8 mouse cellular contexts compared by ENCODE assay signal in the genomic region with DNA sequence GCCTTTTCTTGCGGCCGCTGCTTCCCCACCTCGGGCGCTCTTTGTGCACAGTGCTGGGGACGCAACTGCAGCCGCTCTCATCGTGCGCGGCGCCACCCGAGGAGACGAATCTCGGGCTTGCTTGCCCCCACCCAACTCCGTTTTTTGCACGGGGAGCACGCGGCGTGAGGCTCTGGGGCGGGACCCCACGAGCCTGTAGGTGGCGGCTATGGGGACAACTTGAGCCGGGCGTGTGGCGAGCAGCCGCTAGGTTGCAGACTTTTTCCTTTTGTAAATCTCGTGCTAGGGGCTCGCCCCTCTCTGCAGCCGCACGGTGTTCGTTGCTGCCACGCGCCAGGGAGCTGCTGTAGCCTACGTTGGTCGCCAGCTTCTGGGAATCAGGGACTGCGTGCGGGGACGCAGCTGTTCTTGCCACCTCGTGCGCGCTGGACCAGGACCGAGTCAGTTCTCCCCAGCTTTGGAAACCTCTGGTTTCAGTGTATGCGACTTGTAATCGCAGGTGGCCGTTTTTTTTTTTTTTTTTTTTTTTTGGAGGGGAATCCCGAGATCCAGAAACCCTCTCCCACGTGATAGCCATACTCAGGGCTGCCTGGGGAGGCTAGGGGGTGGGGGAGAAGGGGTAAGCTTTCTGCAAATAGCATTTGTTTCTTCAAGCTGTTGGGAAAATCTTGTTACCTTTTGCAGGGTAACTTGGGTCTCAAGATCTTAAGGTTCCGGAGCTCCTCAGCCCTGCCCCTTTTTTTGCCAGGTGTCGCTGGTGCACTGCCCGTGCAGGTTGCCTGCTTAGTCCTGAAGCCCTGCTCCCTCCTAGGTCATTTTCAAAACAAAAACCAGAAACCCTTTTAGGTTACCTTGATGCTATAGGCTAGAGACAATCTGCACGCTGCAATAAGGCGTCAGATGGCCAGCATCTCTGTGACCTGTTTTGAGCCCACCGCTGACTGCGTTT. TPM values are rescaled to one million over a fixed set of nuclear protein-coding genes. Genes with fewer than 3 reads are reported as not detected.
DNase-seq lines count a peak whose midpoint lies in the region; ATAC-seq lines count a peak whose summit lies in the region.

No protein-coding gene starts in this region.

- H3K27ac ChIP-seq in intestine, embryonic 14.5 days (ENCODE audit: low read depth) = peak overlapping the region; percentile 40; the same call in 1 of the 2 replicates
- no peak overlapping the region for H3K27ac ChIP-seq in limb, embryonic 11.5 days (replicated peaks; ENCODE audit: low read depth, low read length)

- no peaks in the 10 kb centered on the region for H3K9me3 ChIP-seq in intestine, embryonic 14.5 days (ENCODE audit: control insufficient read depth, low read length)
- H3K9me3 ChIP-seq in limb, embryonic 11.5 days (ENCODE audit: control insufficient read depth, low read length) = no peaks in the 10 kb centered on the region

- WGBS in intestine, embryonic 14.5 days = under 1% methylated on average over 53 of the region's 53 CpGs
- WGBS in limb, embryonic 11.5 days = under 1% methylated on average over 53 of the region's 53 CpGs

- peaks cover 8% of the 10 kb centered on the region for H3K4me1 ChIP-seq in intestine, embryonic 14.5 days (replicated peaks; ENCODE audit: control insufficient read depth, insufficient read depth, low read length)
- H3K4me1 ChIP-seq in limb, embryonic 11.5 days (ENCODE audit: control insufficient read depth, insufficient read depth, low read length) = peaks cover 5% of the 10 kb centered on the region; the same call in 1 of the 2 replicates

- H3K27me3 ChIP-seq in intestine, embryonic 14.5 days (replicated peaks; ENCODE audit: control insufficient read depth, insufficient read depth, low read length) = no peaks in the 10 kb centered on the region
- H3K27me3 ChIP-seq in limb, embryonic 11.5 days (ENCODE audit: control insufficient read depth, insufficient read depth, low read length) = no peaks in the 10 kb centered on the region

- H3K9ac ChIP-seq in intestine, embryonic 14.5 days (ENCODE audit: low read length) = peak overlapping the region; percentile 71
- peak overlapping the region; percentile 59 for H3K9ac ChIP-seq in limb, embryonic 11.5 days (ENCODE audit: low read length)

- H3K36me3 ChIP-seq in intestine, embryonic 14.5 days (ENCODE audit: control insufficient read depth, insufficient read depth, low read length) = no peaks in the 10 kb centered on the region
- H3K36me3 ChIP-seq in limb, embryonic 11.5 days (ENCODE audit: control insufficient read depth, insufficient read depth, low read length) = no peaks in the 10 kb centered on the region

- peak overlapping the region; percentile 100 for H3K4me2 ChIP-seq in intestine, embryonic 14.5 days (ENCODE audit: low read length)
- H3K4me2 ChIP-seq in limb, embryonic 11.5 days (ENCODE audit: low read depth, severe bottlenecking) = peak overlapping the region; percentile 91

- 0 out of 2 replicates have a peak, but pooled peaks have one; percentile 1 for ATAC-seq in cerebellum, adult (ENCODE audit: insufficient number of reproducible peaks, low FRiP score, low TSS enrichment)
- ATAC-seq in common myeloid progenitor, adult 5-6 weeks (replicated peaks; ENCODE audit: low read depth, poor library complexity, severe bottlenecking) = peak; percentile 71
- ATAC-seq in granulocyte monocyte progenitor cell, adult 5-6 weeks (replicated peaks; ENCODE audit: poor library complexity, severe bottlenecking) = peak; percentile 52
- peak; percentile 57 for ATAC-seq in intestine, embryonic 14.5 days (replicated peaks; ENCODE audit: low FRiP score, low TSS enrichment, low read depth)
- peak; percentile 72 for ATAC-seq in limb, embryonic 11.5 days (ENCODE audit: insufficient number of reproducible peaks, low FRiP score, low TSS enrichment, low read depth)

- H3K4me3 ChIP-seq in intestine, embryonic 14.5 days (ENCODE audit: low read depth, low read length) = peak overlapping the region; percentile 69
- H3K4me3 ChIP-seq in limb, embryonic 11.5 days (ENCODE audit: low read depth, low read length) = peak overlapping the region; percentile 51

- DNase-seq in cerebellum, adult 8-10 months = no peak
- DNase-seq in intestine, embryonic 14.5 days (ENCODE audit: low spot score) = peak; percentile 84
- DNase-seq in limb, embryonic 11.5 days (ENCODE audit: low spot score) = peak; percentile 85
- DNase-seq in mesoderm, embryonic 11.5 days (ENCODE audit: low read depth, low spot score) = peak; percentile 79
- peak; percentile 35 to 74 for DNase-seq in spleen, postnatal 4 days (ENCODE audit: low spot score in 2 of 2)

RNA-seq across cellular contexts. Expression of gene Kit, which starts 1.1 kb away (rescaled TPM):
- total RNA-seq in common myeloid progenitor, adult 5-6 weeks (2017) = 183 and 195 TPM in 2 replicates
- 140 and 178 TPM in 2 replicates for total RNA-seq in granulocyte monocyte progenitor cell, adult 5-6 weeks (2014; fragmentation: Nextera tagmentation)
- 111 and 120 TPM in 2 replicates for total RNA-seq in granulocyte monocyte progenitor cell, adult 5-6 weeks (2017)
- polyA plus RNA-seq in intestine, embryonic 14.5 days (2014; fragmentation: Nextera tagmentation; extraction: Ambion mirVana) = 42.8 and 44.8 TPM in 2 replicates
- polyA plus RNA-seq in limb, embryonic 11.5 days (2014; fragmentation: Nextera tagmentation; extraction: Ambion mirVana) = 15.5 and 16.9 TPM in 2 replicates

Comparison
In these comparisons a context has a peak if more than half of its experiments do, and no peak if none do; other contexts are left out.
1. ATAC-seq: peak in every context shown above with its lines; median percentile 72 in limb, embryonic 11.5 days; 71 in common myeloid progenitor, adult 5-6 weeks; 57 in intestine, embryonic 14.5 days; 52 in granulocyte monocyte progenitor cell, adult 5-6 weeks; 1 in cerebellum, adult.